Mouse (Mus musculus) G1E (cell line): ENCODE results near the gene 4930404H24Rik. TPM values are rescaled to one million over a fixed set of nuclear protein-coding genes. Genes with fewer than 3 reads are reported as not detected.
A peak's percentile ranks its signal among the peaks of the same experiment; 100 is the strongest.

Source experiments
- ATAC-seq: 2 replicates; pipeline ENCODE4 v1.8.0; 2016; ENCODE audit warnings: mild to moderate bottlenecking; ENCODE audit not compliant: insufficient number of reproducible peaks, poor library complexity, low FRiP score, severe bottlenecking; ENCODE audit errors: extremely low read depth
- DNase-seq: peaks from one replicate; pipeline ENCODE4 v3.0.0; 2012; ENCODE audit warnings: low spot score
- H3K27me3 ChIP-seq: 2 replicates; pipeline ENCODE4 v1.6.1; 2012; ENCODE audit warnings: mild to moderate bottlenecking, low read length, inconsistent platforms; ENCODE audit not compliant: insufficient read depth
- H3K36me3 ChIP-seq: replicated peaks from 2 replicates; pipeline ENCODE3; 2012; ENCODE audit warnings: mild to moderate bottlenecking, inconsistent platforms
- H3K4me1 ChIP-seq: 2 replicates; pipeline ENCODE4 v1.6.1; 2012; ENCODE audit warnings: low read depth, low read length, inconsistent platforms, mixed read lengths; ENCODE audit not compliant: insufficient read depth
- H3K4me3 ChIP-seq: 2 replicates; pipeline ENCODE4 v1.5.1; 2012; ENCODE audit warnings: low read depth, mild to moderate bottlenecking, inconsistent platforms, low read length, moderate library complexity, mixed read lengths
- H3K9me3 ChIP-seq: replicated peaks from 2 replicates; pipeline ENCODE4 v1.6.1; 2012; ENCODE audit warnings: inconsistent platforms
- CTCF ChIP-seq: IDR thresholded peaks from 2 replicates; pipeline ENCODE4 v1.5.1; 2012; ENCODE audit warnings: low read depth, low read length, inconsistent platforms, mixed read lengths
- GATA1 ChIP-seq: IDR thresholded peaks from 2 replicates; pipeline ENCODE4 v1.6.1; 2012; ENCODE audit warnings: borderline replicate concordance, low read length, inconsistent platforms, mixed read lengths
- GATA2 ChIP-seq: IDR thresholded peaks from 2 replicates; pipeline ENCODE4 v1.6.1; 2012; ENCODE audit warnings: low read depth, low read length, inconsistent platforms, borderline replicate concordance
- POLR2AphosphoS5 ChIP-seq: IDR thresholded peaks from 2 replicates; pipeline ENCODE4 v1.6.1; 2012; ENCODE audit warnings: low read depth, low read length, inconsistent platforms; ENCODE audit not compliant: insufficient replicate concordance
- TAL1 ChIP-seq: conservative IDR thresholded peaks from 2 replicates; pipeline ENCODE4 v1.6.1; 2012; ENCODE audit warnings: low read depth, low read length, inconsistent platforms, mixed read lengths
- polyA plus RNA-seq: library from polyadenylated mRNA; stranded (reverse); fragments of >175 nt; gene quantifications from 2 replicates; pipeline ENCODE4 v1.2.3, GENCODE M21; 2012
- total RNA-seq, 2 experiments: library from RNA; stranded (forward) in 1 of 2; stranded (reverse) in 1 of 2; fragments of 200-1000 nt in 1 of 2; fragments of >200 nt in 1 of 2; fragmentation: Nextera tagmentation in 1 of 2; gene quantifications; 2 replicates each; pipeline ENCODE4 v1.2.3; 2014 to 2017

The 4930404H24Rik gene
- total RNA-seq (2014; fragmentation: Nextera tagmentation) (not detected in 2 replicates), total RNA-seq (2017) (not detected in 2 replicates), polyA plus RNA-seq (not detected in 2 replicates)

GRCm38 (mm10) chr2:153492573-153493392, at the start of gene 4930404H24Rik:
4930404H24Rik (plus strand) TSS chr2:153492790.
- peaks cover 58% of the 10 kb centered on the region for H3K4me1 ChIP-seq
- H3K4me3 ChIP-seq: peak within 1 kb of the TSS; percentile 70
- TF ChIP-seq POLR2AphosphoS5: no peak
- H3K27me3 ChIP-seq: peaks cover 48% of the 10 kb centered on the region
- no peaks in the 10 kb centered on the region for H3K9me3 ChIP-seq
- ATAC-seq (no peak), DNase-seq (peak; percentile 78)
- peaks cover 8% of the 10 kb centered on the region for H3K36me3 ChIP-seq

GRCm38 (mm10) chr2:153443434-153444240, 49.0 kb upstream of the 4930404H24Rik start:
- peak overlapping the region; percentile 79 for H3K4me3 ChIP-seq

GRCm38 (mm10) chr2:153444254-153445136, 48.1 kb upstream of the 4930404H24Rik start:
- Histone ChIP-seq H3K9me3 (no peaks in the 10 kb centered on the region), H3K4me3 (peak overlapping the region; percentile 79), H3K27me3 (peaks cover 33% of the 10 kb centered on the region), H3K36me3 (peaks cover 29% of the 10 kb centered on the region), H3K4me1 (peaks cover 62% of the 10 kb centered on the region)
- TF ChIP-seq TAL1 (no peak), GATA2 (no peak), POLR2AphosphoS5 (no peak), CTCF (no peak), GATA1 (no peak)
- peak; percentile 67 for DNase-seq
- ATAC-seq: peak; percentile 46; the same call in 1 of the 2 replicates

More at GRCm38 (mm10) chr2:153443434-153444240, 49.0 kb upstream of the 4930404H24Rik start:
- no peak for DNase-seq
- peaks cover 36% of the 10 kb centered on the region for H3K36me3 ChIP-seq
- peaks cover 33% of the 10 kb centered on the region for H3K27me3 ChIP-seq
- no peak for TF ChIP-seq TAL1
- TF ChIP-seq POLR2AphosphoS5: no peak
- no peaks in the 10 kb centered on the region for H3K9me3 ChIP-seq
- peaks cover 69% of the 10 kb centered on the region for H3K4me1 ChIP-seq
- no peak for ATAC-seq

- no peak for ATAC-seq
- Histone ChIP-seq H3K9me3 (no peaks in the 10 kb centered on the region), H3K36me3 (peaks cover 30% of the 10 kb centered on the region), H3K4me1 (peaks cover 59% of the 10 kb centered on the region), H3K27me3 (peaks cover 33% of the 10 kb centered on the region), H3K4me3 (peak overlapping the region; percentile 79)
- DNase-seq: no peak
- TF ChIP-seq TAL1 (no peak), CTCF (no peak), GATA2 (no peak), POLR2AphosphoS5 (no peak), GATA1 (no peak)
Measured at GRCm38 (mm10) chr2:153445137-153446016, 47.2 kb upstream of the 4930404H24Rik start.

GRCm38 (mm10) chr2:153446017-153446408, 46.6 kb upstream of the 4930404H24Rik start:
- Histone ChIP-seq H3K27me3 (peaks cover 33% of the 10 kb centered on the region), H3K4me1 (peaks cover 53% of the 10 kb centered on the region), H3K36me3 (peaks cover 26% of the 10 kb centered on the region), H3K4me3 (peak overlapping the region; percentile 79; the same call in 1 of the 2 replicates), H3K9me3 (no peaks in the 10 kb centered on the region)
- TF ChIP-seq POLR2AphosphoS5 (no peak), CTCF (peak; percentile 50)
- DNase-seq (no peak), ATAC-seq (no peak)
